Mouse (Mus musculus): ENCODE data around the gene Hoxc5. TPM values are rescaled to one million over a fixed set of nuclear protein-coding genes. Genes with fewer than 3 reads are reported as not detected.

The Hoxc5 gene
- total RNA-seq, 2 experiments from 2014 or later, result 1.9 to 2.3 TPM

DNA sequence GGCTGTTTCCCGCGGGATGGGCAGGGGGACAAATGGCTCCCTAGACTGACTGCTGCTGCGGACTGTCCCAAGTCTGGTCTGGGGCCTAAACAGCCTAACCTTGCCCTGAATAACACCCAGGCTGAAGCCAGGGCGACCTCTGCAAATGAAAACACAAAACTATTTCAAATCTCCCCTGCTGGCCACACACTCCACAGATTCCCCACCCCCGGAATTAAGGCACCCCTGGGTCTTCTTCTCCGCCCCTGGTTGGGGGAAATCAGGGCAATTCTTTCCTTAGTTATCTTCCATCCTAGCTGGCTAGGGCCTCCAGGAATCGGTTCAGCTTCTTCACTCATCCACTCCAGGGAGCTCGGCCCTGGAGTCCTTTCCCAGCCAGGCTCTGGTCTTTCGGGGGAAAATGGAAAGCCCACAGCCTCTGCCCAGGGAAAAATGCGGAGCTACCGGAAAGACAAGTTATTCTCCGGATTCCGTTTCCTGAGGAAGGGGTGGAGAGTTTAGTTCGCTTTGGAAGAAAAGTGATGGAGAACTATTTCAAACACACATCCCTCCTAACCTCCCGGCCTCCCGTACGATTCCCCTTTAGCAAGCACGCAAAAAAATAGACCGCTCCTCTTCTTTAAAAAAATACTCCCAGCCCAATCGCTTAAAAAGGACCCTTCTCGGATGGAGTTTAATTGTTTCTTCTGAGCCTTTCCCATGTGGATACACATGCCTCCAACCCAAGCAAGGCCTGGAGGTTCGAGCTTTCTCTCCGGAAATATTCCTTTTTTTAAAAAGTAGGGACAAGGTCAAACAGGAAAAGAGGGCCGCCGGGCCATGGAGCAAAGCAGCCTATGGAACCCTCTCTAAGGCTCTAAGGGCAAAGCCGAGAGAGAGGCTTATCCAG, 2.0 kb upstream of the Hoxc5 start:
- intact Hi-C loops (cut with DNase I), result loop anchor here (2.0 to 5.0 kb wide), 2 partner anchors 217 to 342 kb away; no protein-coding TSS in a partner anchor
- DNase-seq, result peak in 1 of 2 experiments; percentile 56

DNA sequence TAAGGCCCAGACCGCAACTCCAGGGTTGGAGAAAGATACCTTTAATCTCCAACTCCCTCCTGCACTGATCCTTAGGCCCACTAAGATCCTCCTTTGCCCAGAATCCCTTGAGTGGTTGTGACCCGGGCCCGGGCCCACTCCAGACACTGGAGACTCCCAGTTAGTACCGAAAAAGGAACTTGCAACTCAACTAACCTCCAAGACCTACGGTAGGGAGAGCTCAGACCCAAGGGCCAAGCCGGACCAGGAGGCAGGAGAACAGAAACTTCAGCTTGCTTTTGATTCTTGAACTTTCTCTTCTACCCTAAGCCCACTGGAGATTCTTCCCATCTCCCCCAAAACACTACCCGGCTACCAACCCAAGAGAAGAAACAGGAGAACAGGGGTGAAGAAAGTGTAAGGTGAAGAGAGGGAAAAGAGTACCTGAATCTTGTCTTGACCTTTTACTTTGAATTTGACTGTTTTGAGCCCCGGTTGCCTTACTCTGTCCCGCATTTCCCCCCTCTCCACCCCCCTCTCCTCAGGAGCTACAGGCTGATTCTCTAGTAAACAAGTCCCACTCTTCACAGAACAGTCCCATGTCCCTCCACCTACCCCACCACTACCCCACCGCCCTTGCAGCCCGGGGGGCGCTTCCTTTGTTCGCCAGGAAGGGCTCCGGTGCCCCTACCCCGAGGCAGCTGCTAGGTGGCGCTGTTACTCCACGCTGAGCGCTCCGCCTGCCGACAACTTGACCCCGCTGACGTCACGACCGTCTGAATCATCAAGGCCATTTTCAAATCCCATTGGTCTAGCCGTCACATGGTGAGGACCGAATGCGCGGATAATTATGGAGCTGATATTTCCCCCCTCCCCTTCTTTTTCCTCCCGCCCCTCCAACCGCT, 1.1 kb upstream of the Hoxc5 start:
- intact Hi-C loops (cut with DNase I), result loop anchor here (2.0 to 5.0 kb wide), 2 partner anchors 216 to 341 kb away; no protein-coding TSS in a partner anchor
- DNase-seq, result peak; percentile 91 to 96

DNA sequence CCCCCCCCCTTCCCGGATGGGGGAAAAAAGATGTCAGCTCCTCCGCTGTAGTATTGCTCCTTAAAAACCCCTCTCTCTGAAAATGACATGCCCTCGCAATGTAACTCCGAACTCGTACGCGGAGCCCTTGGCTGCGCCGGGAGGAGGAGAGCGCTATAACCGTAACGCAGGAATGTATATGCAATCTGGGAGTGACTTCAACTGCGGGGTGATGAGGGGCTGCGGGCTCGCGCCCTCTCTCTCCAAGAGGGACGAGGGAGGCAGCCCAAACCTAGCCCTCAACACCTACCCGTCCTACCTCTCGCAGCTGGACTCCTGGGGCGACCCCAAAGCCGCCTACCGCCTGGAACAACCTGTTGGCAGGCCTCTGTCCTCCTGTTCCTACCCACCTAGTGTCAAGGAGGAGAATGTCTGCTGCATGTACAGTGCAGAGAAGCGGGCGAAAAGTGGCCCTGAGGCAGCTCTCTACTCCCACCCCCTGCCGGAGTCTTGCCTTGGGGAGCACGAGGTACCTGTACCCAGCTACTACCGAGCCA, 399 bp upstream of the Hoxc5 start, which contains the start of gene Hoxc10:
Gene Hoxc10 (plus strand): TSS at position 21 of the 536 bp plus-strand sequence.
- DNase-seq, result peak in 1 of 2 experiments; percentile 61
- intact Hi-C loops (cut with DNase I), result loop anchor here (5.0 kb wide), 1 partner anchor 215 kb away; no protein-coding TSS in a partner anchor

DNA sequence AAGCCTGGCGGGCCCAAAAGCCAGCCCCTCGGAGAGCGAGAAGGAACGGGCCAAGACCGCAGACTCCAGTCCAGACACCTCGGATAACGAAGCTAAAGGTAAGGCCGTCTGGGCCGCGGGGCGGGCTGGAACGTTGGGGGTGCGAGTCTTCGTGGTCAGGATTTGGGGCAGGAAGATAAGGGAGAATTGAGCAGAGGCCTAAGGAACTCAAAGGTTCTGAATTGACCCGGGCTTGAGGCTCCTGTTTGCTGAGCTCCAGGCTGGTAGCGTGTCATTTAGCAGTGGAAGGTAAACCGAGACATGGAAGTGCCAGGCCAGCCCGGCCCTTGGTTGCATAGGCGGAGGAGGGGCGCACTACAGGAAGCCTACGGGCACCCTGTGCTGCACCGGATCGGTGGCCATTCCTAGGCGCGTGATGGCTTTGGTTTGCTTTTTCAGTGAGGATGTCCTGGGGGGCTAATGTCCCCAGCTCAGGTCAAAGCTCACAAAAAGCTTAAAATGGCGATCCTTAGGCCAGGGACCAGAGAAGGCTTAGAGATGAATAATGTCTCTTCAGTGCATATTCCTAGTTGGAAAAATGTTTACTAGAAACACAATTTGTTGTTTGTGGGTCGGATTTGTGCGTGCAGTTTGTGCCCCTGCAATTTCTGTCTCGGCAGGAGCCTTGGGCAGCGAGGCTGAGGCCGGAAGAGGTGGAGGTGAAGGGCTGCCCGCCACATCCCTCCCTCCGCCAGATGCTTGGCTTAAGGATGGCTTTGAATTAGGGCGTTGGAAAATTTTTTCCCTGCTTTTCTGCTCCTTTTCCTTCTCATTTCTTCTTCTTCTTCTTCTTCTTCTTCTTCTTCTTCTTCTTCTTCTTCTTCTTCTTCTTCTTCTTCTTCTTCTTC, 511 bp downstream of the Hoxc5 start:
- intact Hi-C loops (cut with DNase I), result loop anchor here (5.0 kb wide), 1 partner anchor 215 kb away; no protein-coding TSS in a partner anchor
- no peak for DNase-seq

DNA sequence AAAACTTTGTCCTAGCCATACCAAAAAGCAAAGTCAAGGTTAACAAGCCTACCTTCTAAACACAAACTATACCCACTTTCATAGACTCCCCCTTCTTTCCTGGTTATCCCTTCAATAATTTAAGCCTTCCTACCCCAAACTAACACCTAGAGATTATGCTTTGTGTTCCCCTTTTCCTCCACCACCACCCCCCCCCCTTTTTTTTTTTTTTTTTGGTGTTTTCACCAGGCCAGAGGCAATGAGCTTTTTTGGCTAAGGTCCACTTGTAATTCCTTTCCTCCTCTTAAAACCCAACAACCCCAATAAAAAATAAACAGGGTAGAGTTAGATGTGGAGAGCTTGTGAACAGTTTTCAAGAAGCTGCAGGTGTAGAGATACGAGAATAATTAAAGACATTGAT, 2.1 kb downstream of the Hoxc5 start:
- DNase-seq, result no peak
- intact Hi-C loops (cut with DNase I), result loop anchor here (5.0 kb wide), 1 partner anchor 213 kb away; no protein-coding TSS in a partner anchor

DNA sequence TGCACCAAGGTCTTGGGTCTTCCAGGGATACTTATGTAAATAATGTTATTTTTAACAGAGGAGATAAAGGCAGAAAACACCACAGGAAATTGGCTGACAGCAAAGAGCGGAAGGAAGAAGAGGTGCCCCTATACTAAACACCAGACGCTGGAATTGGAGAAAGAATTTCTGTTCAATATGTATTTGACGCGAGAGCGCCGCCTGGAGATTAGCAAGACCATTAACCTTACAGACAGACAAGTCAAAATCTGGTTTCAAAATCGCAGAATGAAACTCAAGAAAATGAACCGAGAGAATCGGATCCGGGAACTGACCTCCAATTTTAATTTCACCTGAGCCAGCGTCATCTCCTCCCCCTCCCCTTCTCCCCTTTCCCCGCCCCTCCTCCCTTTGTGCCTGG, 3.5 kb downstream of the Hoxc5 start:
- no peak for DNase-seq
- intact Hi-C loops (cut with DNase I), result no loop called here

DNA sequence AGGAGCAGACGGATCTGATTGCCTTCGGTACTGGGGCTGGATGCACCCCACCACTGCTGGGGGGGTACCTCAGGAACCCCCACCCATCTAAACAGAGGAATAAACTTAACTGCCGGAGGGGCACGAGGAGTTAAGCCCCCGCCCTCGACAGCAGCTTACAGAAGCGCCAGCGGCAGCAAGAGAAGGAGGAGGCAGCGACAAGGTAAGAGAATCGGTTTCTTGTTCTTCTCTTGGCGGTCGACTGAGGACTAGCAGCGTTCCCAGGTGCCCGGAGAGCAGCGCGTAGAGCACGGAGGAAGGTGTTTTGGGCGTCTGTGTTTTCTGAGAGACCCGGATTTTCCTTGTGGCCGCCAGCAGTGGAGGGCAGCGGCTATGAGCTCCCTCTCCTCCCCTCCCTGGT, 5.0 kb downstream of the Hoxc5 start:
- no peak for DNase-seq
- intact Hi-C loops (cut with DNase I), result no loop called here

DNA sequence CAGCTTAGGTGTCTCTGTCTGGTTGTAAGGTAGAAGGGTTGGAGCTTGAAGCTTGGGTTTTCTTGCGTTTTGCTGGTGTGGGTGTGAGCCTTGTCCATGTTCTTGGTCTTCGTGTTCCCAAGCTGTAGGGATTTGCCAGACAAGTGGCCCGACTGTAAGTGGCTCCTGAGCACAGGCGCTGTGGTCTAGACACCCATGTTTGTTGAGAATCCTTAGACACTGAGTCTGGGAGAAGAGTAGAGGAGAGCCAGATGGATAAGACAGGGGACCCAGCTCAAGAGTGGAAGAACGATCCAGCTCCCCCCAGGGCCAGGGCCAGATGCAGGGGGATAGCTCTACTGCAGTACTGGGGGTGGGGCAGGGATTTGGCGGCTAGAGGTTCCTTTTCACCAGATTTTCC, 5.5 kb downstream of the Hoxc5 start:
- DNase-seq, result no peak
- intact Hi-C loops (cut with DNase I), result no loop called here

DNA sequence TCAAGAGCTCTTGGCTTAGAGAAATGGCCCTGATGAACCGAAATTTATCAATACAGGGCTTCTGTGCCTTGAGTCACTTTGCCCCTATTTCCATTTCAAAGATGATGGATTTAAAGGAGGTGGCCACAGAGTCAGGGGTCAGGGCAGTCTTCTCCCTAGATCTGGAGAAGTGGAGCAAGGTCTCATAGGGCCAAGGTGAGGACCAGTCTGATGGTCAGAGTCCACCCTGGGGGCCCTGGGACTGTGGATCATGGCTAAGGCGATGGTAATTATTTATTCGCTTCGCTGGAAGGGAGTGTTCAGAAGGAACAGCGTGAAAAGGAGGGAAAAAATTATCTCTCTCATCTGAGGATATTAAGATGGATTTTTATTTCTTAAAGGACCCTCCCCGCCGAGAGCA, 7.8 kb downstream of the Hoxc5 start:
- DNase-seq, result no peak
- intact Hi-C loops (cut with DNase I), result no loop called here

DNA sequence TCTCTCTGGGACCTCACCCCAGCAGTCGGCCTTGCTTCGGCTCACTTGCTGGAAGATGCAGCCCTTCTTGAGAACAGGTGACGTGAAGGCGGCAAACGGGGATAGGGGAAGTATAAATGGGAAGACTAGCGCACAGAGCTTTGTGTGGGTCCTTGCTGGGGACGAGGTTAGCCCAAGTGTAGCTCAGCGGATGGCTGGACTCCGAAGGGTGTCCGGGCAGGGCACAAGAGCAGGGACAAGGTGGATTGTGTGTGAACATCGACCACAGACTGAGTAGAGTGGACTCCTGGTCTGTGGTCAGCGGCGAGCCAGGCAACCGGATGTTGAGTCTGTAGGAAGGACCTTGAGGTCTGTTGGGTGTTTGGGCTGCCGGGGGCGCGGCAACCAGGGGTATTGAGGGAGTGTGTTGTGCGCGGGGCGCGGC, 8.5 kb downstream of the Hoxc5 start:
- peak in 1 of 2 experiments; percentile 50 for DNase-seq
- intact Hi-C loops (cut with DNase I), result loop anchor here (2.0 kb wide), 1 partner anchor 13 kb away; no protein-coding TSS in a partner anchor

DNA sequence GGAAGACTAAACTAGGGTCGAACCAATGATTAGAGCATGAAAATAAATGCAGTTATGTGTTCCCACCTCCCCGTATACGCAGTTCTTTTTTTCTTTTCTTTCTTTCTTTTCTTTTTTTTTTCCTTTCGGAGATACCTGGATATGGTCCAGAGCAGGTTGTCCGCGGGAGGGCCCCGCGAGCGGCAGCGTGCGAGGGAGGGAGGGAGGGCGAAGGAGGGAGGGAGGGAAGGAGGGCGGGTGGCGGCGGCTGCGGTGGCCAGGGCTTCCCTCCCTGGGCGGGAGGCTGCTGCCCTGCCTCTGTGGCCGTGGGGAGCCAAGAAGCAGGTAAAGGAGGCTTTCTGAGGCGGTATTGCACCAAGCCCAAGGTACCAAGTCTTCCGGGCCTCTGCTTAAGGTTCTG, 8.9 kb downstream of the Hoxc5 start, which contains the start of gene Hoxc9:
Gene Hoxc9 (plus strand): TSS at position 269 of the 400 bp plus-strand sequence.
- intact Hi-C loops (cut with DNase I), result loop anchor here (2.0 kb wide), 1 partner anchor 13 kb away; no protein-coding TSS in a partner anchor
- peak in 1 of 2 experiments; percentile 42 for DNase-seq

DNA sequence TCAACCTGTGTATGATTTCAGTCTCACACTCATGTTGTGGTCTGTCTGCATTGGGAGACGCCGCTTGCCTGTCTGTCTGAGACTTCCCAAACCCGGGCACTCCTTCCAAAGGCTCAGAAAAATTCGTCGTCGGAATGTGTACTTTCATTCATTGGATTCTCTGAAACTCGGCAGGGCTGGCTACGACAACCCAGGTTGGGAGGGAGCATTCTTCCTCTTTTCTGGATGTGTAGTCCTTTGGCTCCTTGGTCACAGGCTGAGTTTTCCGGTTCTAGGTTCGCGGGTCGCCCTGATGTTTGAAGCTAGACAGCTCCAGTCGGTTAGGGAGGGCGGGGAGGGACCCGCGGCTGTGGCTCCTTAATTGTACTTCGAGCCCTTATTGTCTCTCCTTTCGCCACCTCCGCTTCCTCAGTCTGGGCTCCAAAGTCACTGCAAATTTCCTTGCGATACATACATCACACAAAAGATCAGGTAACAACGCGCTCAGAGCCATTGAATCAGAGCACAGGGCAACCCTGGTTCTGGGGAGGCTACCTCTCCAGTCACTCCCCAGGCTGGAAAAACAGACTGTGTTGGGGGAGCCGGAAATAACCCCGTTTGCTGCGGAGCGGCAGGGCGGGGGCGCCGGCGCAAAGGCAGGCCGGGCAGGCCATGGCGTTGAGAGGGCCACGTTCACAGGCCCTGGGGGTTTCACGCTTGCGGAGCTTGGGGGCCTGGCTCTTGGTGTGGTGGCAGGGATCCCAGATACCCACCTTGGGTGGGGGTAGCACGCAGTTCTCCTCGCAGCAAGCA, 9.6 kb downstream of the Hoxc5 start:
- DNase-seq, result peak in 1 of 2 experiments; percentile 47
- intact Hi-C loops (cut with DNase I), result loop anchor here (2.0 kb wide), 1 partner anchor 14 kb away; no protein-coding TSS in a partner anchor

DNA sequence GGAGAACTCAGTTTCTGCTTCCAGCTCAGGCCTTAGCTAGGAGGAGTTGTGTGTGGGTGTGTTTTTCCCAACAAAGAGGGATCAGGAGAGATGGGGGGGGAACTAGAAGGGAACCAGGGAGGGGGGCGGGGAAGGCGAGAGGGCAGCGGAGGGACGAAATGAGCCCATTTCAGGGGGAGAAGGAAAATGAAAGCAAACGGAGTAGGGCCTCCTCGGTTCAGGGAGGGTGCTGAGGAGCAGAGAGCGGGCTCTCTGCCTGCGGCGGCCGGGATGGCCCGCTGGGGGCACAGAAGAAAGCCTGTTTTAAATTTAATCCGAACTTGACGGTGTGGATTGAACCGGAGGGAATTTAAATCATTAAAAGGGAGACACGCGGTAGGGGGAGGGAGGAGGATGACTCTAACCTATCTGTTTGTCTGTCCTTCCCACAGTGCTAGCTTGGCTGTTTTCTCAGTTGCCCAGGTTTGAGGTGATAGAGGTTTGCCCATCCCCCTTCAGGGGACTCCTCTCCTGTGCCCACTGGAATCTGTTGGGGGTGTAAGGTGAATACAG, 10.3 kb downstream of the Hoxc5 start:
- intact Hi-C loops (cut with DNase I), result loop anchor here (2.0 kb wide), 1 partner anchor 15 kb away; no protein-coding TSS in a partner anchor
- DNase-seq, result no peak

DNA sequence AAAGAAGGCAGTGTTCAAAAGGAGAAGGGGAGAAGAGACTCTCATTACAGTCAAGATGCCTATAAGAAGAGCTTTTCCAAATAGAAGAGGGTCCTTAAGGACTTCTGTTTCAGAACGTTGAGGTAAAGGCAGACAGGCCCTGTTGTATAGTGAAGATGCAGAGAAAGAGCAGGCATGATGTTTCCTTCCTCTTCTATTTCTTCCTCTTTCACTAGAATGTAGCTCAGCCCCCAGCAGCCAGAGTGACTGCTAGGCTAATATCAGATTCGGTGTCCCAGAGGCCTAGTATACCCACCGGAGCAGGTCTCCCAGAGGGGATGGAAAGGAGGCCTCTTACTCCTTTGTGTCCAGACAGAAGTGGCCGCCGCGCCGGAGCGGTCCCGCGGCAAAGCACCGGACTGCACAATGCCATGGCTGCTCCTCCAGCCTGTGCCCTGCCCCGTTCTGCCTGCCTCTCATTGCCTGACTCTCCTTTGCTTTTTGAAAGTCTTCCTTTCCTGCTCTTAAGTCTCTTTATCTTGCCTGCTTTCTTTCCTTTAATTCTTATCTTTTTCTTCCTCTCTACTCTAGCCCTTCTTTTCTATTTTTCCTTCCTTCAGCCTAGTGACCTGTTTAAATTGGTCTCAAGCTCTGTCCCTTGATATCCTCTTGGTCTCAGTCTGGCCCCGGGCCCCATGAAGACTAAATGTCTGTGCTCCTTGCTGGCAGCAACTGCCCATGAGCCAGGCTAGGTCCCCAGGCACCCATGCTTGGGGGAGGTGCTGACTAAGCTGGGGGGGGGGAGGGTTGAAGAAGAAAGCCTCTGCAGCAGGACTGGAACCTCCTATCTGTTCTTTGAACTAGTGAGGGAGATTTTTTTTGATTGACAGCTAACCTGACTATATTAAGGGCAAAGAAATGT, 11.6 kb downstream of the Hoxc5 start:
- no peak for DNase-seq
- intact Hi-C loops (cut with DNase I), result no loop called here

DNA sequence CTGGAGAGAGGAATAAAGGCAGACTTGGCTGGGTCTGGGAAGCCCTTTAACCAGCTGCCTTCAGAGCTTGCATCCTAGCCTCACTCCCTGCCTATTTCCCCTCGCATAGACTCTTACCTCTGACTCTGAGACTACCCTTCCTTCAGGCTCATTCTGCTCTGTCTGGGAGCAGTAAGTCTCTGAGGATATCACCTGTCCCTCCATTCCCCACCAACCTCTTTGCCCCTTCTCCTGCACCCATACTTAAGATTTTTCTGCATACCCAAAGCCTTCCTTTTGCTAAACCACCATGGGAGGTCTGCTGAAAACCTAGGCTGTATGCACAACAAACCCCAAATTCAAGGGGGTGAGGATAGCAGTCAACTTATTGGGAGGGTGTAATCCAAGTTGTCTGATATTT, 12.7 kb downstream of the Hoxc5 start:
- DNase-seq, result no peak
- intact Hi-C loops (cut with DNase I), result no loop called here

DNA sequence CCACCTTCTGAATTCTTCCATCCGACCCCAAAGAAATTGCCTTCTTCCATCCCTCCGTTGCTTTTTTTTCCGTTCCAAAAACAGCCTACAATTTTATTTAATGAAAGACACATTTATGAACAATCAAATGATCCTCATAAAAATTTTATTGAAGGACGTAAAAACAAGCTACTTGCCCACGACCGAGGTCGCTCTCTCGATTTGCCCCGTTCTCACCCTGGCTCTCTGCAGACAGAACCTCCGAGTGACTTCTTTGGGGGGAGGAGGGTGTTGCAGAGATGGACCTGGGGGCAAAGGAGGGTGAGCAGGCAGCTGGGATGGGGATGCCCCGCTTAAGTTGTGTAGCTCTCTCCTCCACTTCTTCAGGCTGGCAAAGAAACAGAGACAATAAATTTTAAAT, 13.1 kb downstream of the Hoxc5 start:
- intact Hi-C loops (cut with DNase I), result no loop called here

DNA sequence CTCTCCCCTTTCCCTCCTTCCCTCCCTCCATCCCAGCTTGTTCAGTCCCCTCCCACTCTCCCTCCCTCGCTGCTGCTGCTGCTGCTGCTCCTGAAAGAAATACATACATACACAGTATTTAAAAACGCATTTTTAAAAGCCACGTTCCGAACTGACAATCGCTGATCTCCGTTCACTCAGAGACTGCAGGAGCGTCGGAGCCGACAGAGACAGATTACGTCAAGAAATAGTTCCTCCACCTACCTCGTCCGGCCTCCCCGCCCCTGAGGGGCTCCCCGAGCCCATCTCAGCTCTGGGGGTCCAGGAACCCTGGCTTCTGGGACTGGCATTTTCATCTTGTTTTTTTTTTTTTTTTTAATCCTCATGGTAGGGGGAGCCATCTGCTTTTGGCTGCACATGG, 13.7 kb downstream of the Hoxc5 start:
- intact Hi-C loops (cut with DNase I), result no loop called here
- DNase-seq, result no peak

More for the DNA sequence above, 13.1 kb downstream of the Hoxc5 start:
- no peak for DNase-seq
